21 mouse cellular contexts compared by ENCODE assay signal in the genomic region with DNA sequence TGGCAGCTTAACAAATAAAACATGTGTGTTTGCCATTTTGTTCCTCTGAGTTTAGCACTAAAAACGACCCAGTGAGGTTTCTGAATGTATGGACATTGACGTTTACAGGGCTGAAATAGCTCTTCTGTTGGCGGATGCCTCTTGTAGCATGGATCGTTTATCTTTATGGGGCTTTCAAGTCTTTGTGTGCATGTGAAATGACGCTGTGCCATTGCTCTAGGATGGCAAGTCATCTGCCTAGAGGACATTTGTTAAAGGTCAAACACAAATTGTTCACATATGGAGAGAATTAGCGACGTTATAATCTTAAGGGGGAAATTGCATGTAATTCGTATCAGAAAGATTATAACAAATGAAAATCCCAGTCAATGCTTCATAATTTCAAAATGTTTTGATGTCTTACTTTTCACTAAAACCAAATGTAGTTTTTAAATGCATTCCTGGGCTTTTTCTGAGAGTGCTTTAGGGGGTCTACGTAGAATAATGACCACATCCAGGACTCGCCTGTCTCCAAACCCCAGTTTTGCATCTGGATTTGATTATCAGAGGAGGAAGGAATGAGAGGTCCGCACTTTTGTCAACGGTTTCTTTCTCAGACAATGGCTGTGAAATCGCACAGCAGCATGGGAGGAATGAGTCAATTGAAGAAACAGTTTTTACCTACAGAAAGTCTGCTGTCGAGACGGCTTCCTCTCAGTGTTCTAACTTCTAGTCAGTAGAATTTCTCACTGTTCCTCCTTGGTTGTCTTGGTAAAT. TPM values are rescaled to one million over a fixed set of nuclear protein-coding genes. Genes with fewer than 3 reads are reported as not detected.
DNase-seq lines count a peak whose midpoint lies in the region; ATAC-seq lines count a peak whose summit lies in the region.
"Had no signal": no experiment of that assay in that cellular context is flagged by ENCODE, and none has a peak within 500 bp of the region (broad histone marks: within the 10 kb centered on the region; RNA-seq: fewer than 3 reads in every experiment).

No protein-coding gene starts in this region.

- H3K27me3 ChIP-seq in hindbrain, embryonic 14.5 days (ENCODE audit: control insufficient read depth, insufficient read depth, low read length), result no peaks in the 10 kb centered on the region
- H3K27me3 ChIP-seq in hindbrain, embryonic 16.5 days (replicated peaks; ENCODE audit: control insufficient read depth, insufficient read depth, low read length), result no peaks in the 10 kb centered on the region
- H3K27me3 ChIP-seq in neural tube, embryonic 11.5 days (ENCODE audit: control insufficient read depth, insufficient read depth, low read length), result no peaks in the 10 kb centered on the region
- H3K27me3 ChIP-seq: liver, embryonic 13.5 days had no signal

- no peak overlapping the region for H3K4me3 ChIP-seq in hindbrain, embryonic 14.5 days (replicated peaks; ENCODE audit: low read length)
- no peak overlapping the region for H3K4me3 ChIP-seq in hindbrain, embryonic 16.5 days (ENCODE audit: low read length)
- H3K4me3 ChIP-seq in neural tube, embryonic 11.5 days (ENCODE audit: low read depth, low read length), result no peak overlapping the region
- H3K4me3 ChIP-seq: heart, embryonic 10.5 days; liver, embryonic 13.5 days; myocyte had no signal

- H3K9ac ChIP-seq in hindbrain, embryonic 14.5 days, result no peak overlapping the region
- no peak overlapping the region for H3K9ac ChIP-seq in hindbrain, embryonic 16.5 days (ENCODE audit: low read depth, low read length)
- H3K9ac ChIP-seq in neural tube, embryonic 11.5 days (ENCODE audit: low read length), result no peak overlapping the region
- H3K9ac ChIP-seq: liver, embryonic 13.5 days had no signal

- no peaks in the 10 kb centered on the region for H3K9me3 ChIP-seq in hindbrain, embryonic 14.5 days (ENCODE audit: control insufficient read depth, low read length)
- H3K9me3 ChIP-seq in hindbrain, embryonic 16.5 days (ENCODE audit: control insufficient read depth, low read length), result no peaks in the 10 kb centered on the region
- H3K9me3 ChIP-seq in neural tube, embryonic 11.5 days (ENCODE audit: control insufficient read depth, low read length), result no peaks in the 10 kb centered on the region
- H3K9me3 ChIP-seq: G1E; heart, embryonic 10.5 days; liver, embryonic 13.5 days had no signal

- no peaks in the 10 kb centered on the region for H3K36me3 ChIP-seq in hindbrain, embryonic 14.5 days (replicated peaks; ENCODE audit: control insufficient read depth, insufficient read depth)
- H3K36me3 ChIP-seq in hindbrain, embryonic 16.5 days (ENCODE audit: control insufficient read depth, insufficient read depth, low read length), result no peaks in the 10 kb centered on the region
- H3K36me3 ChIP-seq in neural tube, embryonic 11.5 days (ENCODE audit: control insufficient read depth, insufficient read depth, low read length), result no peaks in the 10 kb centered on the region
- H3K36me3 ChIP-seq: G1E; heart, embryonic 10.5 days; liver, embryonic 13.5 days had no signal

- ATAC-seq in hindbrain, embryonic 14.5 days (ENCODE audit: low FRiP score), result no peak
- no peak for ATAC-seq in hindbrain, embryonic 16.5 days
- ATAC-seq in neural tube, embryonic 11.5 days (ENCODE audit: insufficient read depth, low FRiP score, low TSS enrichment), result no peak

- no peak overlapping the region for H3K4me2 ChIP-seq in hindbrain, embryonic 14.5 days (replicated peaks)
- H3K4me2 ChIP-seq in hindbrain, embryonic 16.5 days (ENCODE audit: low read length), result no peak overlapping the region
- no peak overlapping the region for H3K4me2 ChIP-seq in neural tube, embryonic 11.5 days (ENCODE audit: low read depth)
- H3K4me2 ChIP-seq: liver, embryonic 13.5 days; midbrain, embryonic 11.5 days had no signal

- WGBS in hindbrain, embryonic 14.5 days, result 56% methylated on average over 15 of the region's 15 CpGs
- WGBS in hindbrain, embryonic 16.5 days, result 58% methylated on average over 15 of the region's 15 CpGs
- 35% methylated on average over 15 of the region's 15 CpGs for WGBS in neural tube, embryonic 11.5 days

- no peak overlapping the region; the same call in none of the 2 replicates for H3K27ac ChIP-seq in hindbrain, embryonic 14.5 days
- H3K27ac ChIP-seq in hindbrain, embryonic 16.5 days (ENCODE audit: low read depth, low read length), result no peak overlapping the region
- H3K27ac ChIP-seq in neural tube, embryonic 11.5 days (ENCODE audit: low read depth, low read length), result peak overlapping the region; percentile 62
- H3K27ac ChIP-seq: liver, embryonic 13.5 days had no signal

- peak; percentile 33 for DNase-seq in hindbrain, embryonic 14.5 days (ENCODE audit: low spot score)
- peak; percentile 81 for DNase-seq in embryo, embryonic 11 days
- DNase-seq in hindlimb bud, embryonic 11.5 days (ENCODE audit: extremely low spot score, low read depth, low spot score), result peak; percentile 91
- DNase-seq in neural tube, embryonic 11.5 days (ENCODE audit: low spot score), result peak; percentile 23
- DNase-seq in layer of hippocampus, postnatal 25 days (ENCODE audit: extremely low spot score in 1 of 2, low spot score in 1 of 2), result no peak
- DNase-seq in kidney, adult 11 months, result no peak
- DNase-seq in right cerebral cortex, postnatal 36 days (ENCODE audit: low spot score in 2 of 2), result no peak
- DNase-seq: adrenal gland, postnatal 25 days; B cell, adult 2 months; cerebellum, postnatal 25 days; gastrocnemius, postnatal 10 days; heart, postnatal 36 days; kidney, adult 18-20 months; kidney, postnatal 25 days; liver, embryonic 13.5 days; lung, postnatal 10 days had no signal

- peaks cover 5% of the 10 kb centered on the region; the same call in 1 of the 2 replicates for H3K4me1 ChIP-seq in hindbrain, embryonic 14.5 days (replicated peaks; ENCODE audit: control insufficient read depth, insufficient read depth, low read length)
- no peaks in the 10 kb centered on the region; the same call in 1 of the 2 replicates for H3K4me1 ChIP-seq in hindbrain, embryonic 16.5 days (ENCODE audit: control insufficient read depth, insufficient read depth, low read depth, low read length)
- no peaks in the 10 kb centered on the region for H3K4me1 ChIP-seq in neural tube, embryonic 11.5 days (ENCODE audit: control insufficient read depth, insufficient read depth, low read length)
- H3K4me1 ChIP-seq: liver, embryonic 13.5 days had no signal

RNA-seq across cellular contexts. Expression of gene Insl5, which starts 21.3 kb away (rescaled TPM):
- polyA plus RNA-seq in hindbrain, embryonic 14.5 days (2014; fragmentation: Nextera tagmentation; extraction: Ambion mirVana), result 0.51 TPM in 1 of 2 replicates, not detected in the other
- 0.32 and 0.69 TPM in 2 replicates for polyA plus RNA-seq in hindbrain, embryonic 16.5 days (2015; fragmentation: Nextera tagmentation; extraction: Ambion mirVana)
- polyA plus RNA-seq in neural tube, embryonic 11.5 days (2014; fragmentation: Nextera tagmentation; extraction: Ambion mirVana), result not detected in 2 replicates
- under 1 TPM in 1 of 2 experiments, not detected in 1; 0.99 TPM for total RNA-seq in layer of hippocampus, postnatal 25 days (2021)
- total RNA-seq: adrenal gland, postnatal 25 days; G1E; gastrocnemius, postnatal 10 days; heart, postnatal 36 days had no signal
- polyA plus RNA-seq: G1E; heart, embryonic 10.5 days; liver, embryonic 13.5 days; myocyte had no signal

RNA-seq across cellular contexts. Expression of gene Tctex1d1, which starts 27.0 kb away (rescaled TPM):
- polyA plus RNA-seq in hindbrain, embryonic 14.5 days (2014; fragmentation: Nextera tagmentation; extraction: Ambion mirVana), result 3.7 and 4.5 TPM in 2 replicates
- 2.8 and 3.3 TPM in 2 replicates for polyA plus RNA-seq in hindbrain, embryonic 16.5 days (2015; fragmentation: Nextera tagmentation; extraction: Ambion mirVana)
- 0.44 and 1.2 TPM in 2 replicates for polyA plus RNA-seq in neural tube, embryonic 11.5 days (2014; fragmentation: Nextera tagmentation; extraction: Ambion mirVana)
- under 1 TPM in 1 of 2 experiments, not detected in 1; 0.52 TPM for total RNA-seq in layer of hippocampus, postnatal 25 days (2021)
- total RNA-seq: adrenal gland, postnatal 25 days; gastrocnemius, postnatal 10 days; heart, postnatal 36 days had no signal
- polyA plus RNA-seq: G1E; midbrain, embryonic 11.5 days; myocyte had no signal

Comparison
In these comparisons a context has a peak if more than half of its experiments do, and no peak if none do; other contexts are left out.
1. DNase-seq: peak in hindbrain, embryonic 14.5 days (single experiment), embryo, embryonic 11 days (single experiment), hindlimb bud, embryonic 11.5 days (single experiment) and neural tube, embryonic 11.5 days (single experiment); none in layer of hippocampus, postnatal 25 days (0 of 2), kidney, adult 11 months (single experiment) and right cerebral cortex, postnatal 36 days (0 of 2).